Mouse (Mus musculus): ENCODE measurements around the gene Esp24. TPM values are rescaled to one million over a fixed set of nuclear protein-coding genes. Genes with fewer than 3 reads are reported as not detected.

Esp24 gene
- not detected for polyA plus RNA-seq (2014; fragmentation: Illumina TruSeq; extraction: RNeasy Lipid Tissue Mini Kit (QIAGEN cat#74804))

DNA sequence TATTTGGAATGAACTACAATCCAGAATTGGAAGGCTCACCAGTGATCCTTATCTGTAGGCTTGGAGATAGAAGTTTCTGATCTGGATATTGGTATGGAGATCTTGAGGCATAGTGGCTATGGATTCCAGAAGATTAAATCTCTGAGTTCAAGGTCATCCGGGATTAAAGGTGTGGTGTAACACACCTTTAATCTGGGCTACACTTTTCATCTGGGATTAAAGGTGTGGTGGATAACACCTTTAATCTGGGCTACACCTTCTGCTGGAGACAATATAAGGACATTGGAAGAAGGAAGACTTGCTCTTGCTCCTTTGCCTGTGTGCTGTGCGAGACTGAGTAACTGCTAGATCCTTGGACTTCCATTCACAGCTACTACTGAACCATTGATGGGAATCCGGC, at the start of gene Esp24:
Gene Esp24, plus strand, starts transcription at position 301 of the 400 bp plus-strand sequence.

GRCm38 (mm10) chr17:39043241-39043640, 6.7 kb downstream of the Esp24 start, which contains the start of gene Gm21903:
Gm21903 (minus strand) TSS chr17:39043341.

GRCm38 (mm10) chr17:39076937-39077336, 40.4 kb downstream of the Esp24 start, which contains the start of gene Esp23:
Esp23 (minus strand) TSS chr17:39077037.

Other genes with a start within 250 kb of the Esp24 start
- not detected for gene Gm21903, start 6.6 kb downstream of the Esp24 start, polyA plus RNA-seq (2014; fragmentation: Illumina TruSeq; extraction: RNeasy Lipid Tissue Mini Kit (QIAGEN cat#74804))
- not detected for gene Esp23, start 40.3 kb downstream of the Esp24 start, polyA plus RNA-seq (2014; fragmentation: Illumina TruSeq; extraction: RNeasy Lipid Tissue Mini Kit (QIAGEN cat#74804))
- not detected for gene Esp22, start 58.6 kb downstream of the Esp24 start, polyA plus RNA-seq (2014; fragmentation: Illumina TruSeq; extraction: RNeasy Lipid Tissue Mini Kit (QIAGEN cat#74804))